Mouse (Mus musculus) liver, embryonic 14.5 days (tissue): ENCODE measurements at regions not wholly inside any gene's neighbourhood (a gene's known extent, or its start where the extent isn't known, plus 50 kb on each side); places are given as distances from the start of the nearest gene placed in this dataset.

Experiments used
- CTCF ChIP-seq: IDR thresholded peaks from 2 replicates; pipeline ENCODE4 v1.5.1; 2016; ENCODE audit warnings: antibody characterized with exemption, low read depth, control low read depth
- EP300 ChIP-seq: IDR thresholded peaks from 2 replicates; pipeline ENCODE4 v1.6.1; 2016; ENCODE audit warnings: antibody characterized with exemption, low read depth

DNA sequence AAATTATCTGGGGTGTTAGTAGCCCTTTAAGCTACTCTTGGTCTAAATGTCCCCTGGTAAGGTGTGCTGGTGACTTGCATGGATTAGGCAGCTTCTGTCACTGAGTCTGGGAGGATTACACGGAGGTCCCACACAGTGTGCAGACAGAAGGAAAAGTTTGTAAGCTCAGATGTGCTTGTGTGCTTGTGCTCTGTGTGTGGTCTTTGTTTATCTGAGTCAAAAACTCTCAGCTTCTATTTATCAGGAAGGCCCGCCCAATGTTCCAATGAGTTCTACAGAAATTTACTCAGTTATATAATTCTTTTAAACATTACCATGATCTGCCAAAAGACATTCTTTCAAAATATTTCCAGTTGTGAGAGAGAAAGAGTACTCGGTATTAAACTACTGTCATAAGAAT lies 60.4 kb upstream of the Wdr72 start:
- TF ChIP-seq CTCF (no peak), EP300 (no peak)
